Mouse (Mus musculus) gastrocnemius, postnatal 25 days (tissue): ENCODE measurements around the gene Rtbdn. TPM values are rescaled to one million over a fixed set of nuclear protein-coding genes. Genes with fewer than 3 reads are reported as not detected.

Experiments used
- microRNA-seq, 2 experiments: library from miRNA; unstranded; fragments of <30 nt; microRNA quantifications; one replicate each; pipeline ENCODE4 v1.2.0; 2021; ENCODE audit warnings: borderline replicate concordance in 2 of 2
- total RNA-seq, 2 experiments: library from RNA; stranded (reverse); gene quantifications; 1 replicate in 1 of 2; 2 replicates in 1 of 2; pipeline ENCODE4 v1.2.3; 2021

Rtbdn gene
- total RNA-seq, 2 experiments from 2014 or later = not detected

Small RNA genes lying within 50 kb of the gene (microRNA-seq; reads per million reads assigned to microRNA genes)
- 0 reads per million in 2 experiments for gene Gm24197

Other genes starting within 250 kb of the Rtbdn start
- 1 to 10 TPM; 1.3 to 2.0 TPM for gene Lyl1, start 245.5 kb upstream of the Rtbdn start, total RNA-seq
- gene G430095P16Rik, start 224.0 kb upstream of the Rtbdn start, total RNA-seq = under 1 TPM; 0.54 to 0.67 TPM
- gene Nfix, start 146.6 kb upstream of the Rtbdn start, total RNA-seq = 100 to 1,000 TPM; 447 to 529 TPM
- 1 to 10 TPM; 9.5 to 9.6 TPM for gene Dand5, start 124.2 kb upstream of the Rtbdn start, total RNA-seq
- 10 to 100 TPM; 20.5 to 22.6 TPM for gene Gadd45gip1, start 115.5 kb upstream of the Rtbdn start, total RNA-seq
- gene Rad23a, start 106.3 kb upstream of the Rtbdn start, total RNA-seq = 100 to 1,000 TPM; 134 TPM
- 100 to 1,000 TPM; 178 to 214 TPM for gene Calr, start 100.1 kb upstream of the Rtbdn start, total RNA-seq
- 10 to 100 TPM; 21.2 to 24.2 TPM for gene Farsa, start 90.0 kb upstream of the Rtbdn start, total RNA-seq
- 1 to 10 TPM in 1 of 2 experiments, under 1 TPM in 1; 0.95 to 1.2 TPM for gene Syce2, start 74.9 kb upstream of the Rtbdn start, total RNA-seq
- gene Gcdh, start 53.1 kb upstream of the Rtbdn start, total RNA-seq = 10 to 100 TPM; 34.7 to 34.8 TPM
- not detected for gene Klf1, start 45.1 kb upstream of the Rtbdn start, total RNA-seq
- 1 to 10 TPM; 4.5 to 5.7 TPM for gene Dnase2a, start 38.4 kb upstream of the Rtbdn start, total RNA-seq
- gene Mast1, start 9.6 kb upstream of the Rtbdn start, total RNA-seq = not detected
- gene Gm49661, start 22.4 kb downstream of the Rtbdn start, total RNA-seq = not detected
- gene Prdx2, start 22.6 kb downstream of the Rtbdn start, total RNA-seq = 100 to 1,000 TPM; 192 to 200 TPM
- gene Rnaseh2a, start 22.8 kb downstream of the Rtbdn start, total RNA-seq = 10 to 100 TPM; 22.2 to 24.7 TPM
- gene Junb, start 31.7 kb downstream of the Rtbdn start, total RNA-seq = 1 to 10 TPM; 5.1 to 6.9 TPM
- gene Hook2, start 43.6 kb downstream of the Rtbdn start, total RNA-seq = 1 to 10 TPM; 1.1 to 1.3 TPM
- not detected for gene Best2, start 67.5 kb downstream of the Rtbdn start, total RNA-seq
- gene Asna1, start 78.3 kb downstream of the Rtbdn start, total RNA-seq = 10 to 100 TPM; 45.6 to 48.2 TPM
- gene Trir, start 79.8 kb downstream of the Rtbdn start, total RNA-seq = 10 to 100 TPM; 66.5 to 69.4 TPM
- 10 to 100 TPM; 23.5 to 27.9 TPM for gene Tnpo2, start 89.9 kb downstream of the Rtbdn start, total RNA-seq
- gene Fbxw9, start 113.1 kb downstream of the Rtbdn start, total RNA-seq = 1 to 10 TPM; 1.8 to 2.2 TPM
- not detected for gene Gm5741, start 121.0 kb downstream of the Rtbdn start, total RNA-seq
- 10 to 100 TPM; 18.6 to 20.3 TPM for gene Dhps, start 124.8 kb downstream of the Rtbdn start, total RNA-seq
- gene Wdr83os, start 133.7 kb downstream of the Rtbdn start, total RNA-seq = 10 to 100 TPM; 39.8 to 43.1 TPM
- 10 to 100 TPM; 14.9 to 21.8 TPM for gene Wdr83, start 134.3 kb downstream of the Rtbdn start, total RNA-seq
- gene Man2b1, start 136.3 kb downstream of the Rtbdn start, total RNA-seq = 10 to 100 TPM in 1 of 2 experiments, 1 to 10 TPM in 1; 7.3 to 12.6 TPM
- gene Zfp791, start 176.1 kb downstream of the Rtbdn start, total RNA-seq = 1 to 10 TPM in 1 of 2 experiments, under 1 TPM in 1; 1.00 to 1.4 TPM
- not detected for gene Cks1brt, start 204.9 kb downstream of the Rtbdn start, total RNA-seq